Mouse (Mus musculus): ENCODE results near the gene Npy5r.

DNA sequence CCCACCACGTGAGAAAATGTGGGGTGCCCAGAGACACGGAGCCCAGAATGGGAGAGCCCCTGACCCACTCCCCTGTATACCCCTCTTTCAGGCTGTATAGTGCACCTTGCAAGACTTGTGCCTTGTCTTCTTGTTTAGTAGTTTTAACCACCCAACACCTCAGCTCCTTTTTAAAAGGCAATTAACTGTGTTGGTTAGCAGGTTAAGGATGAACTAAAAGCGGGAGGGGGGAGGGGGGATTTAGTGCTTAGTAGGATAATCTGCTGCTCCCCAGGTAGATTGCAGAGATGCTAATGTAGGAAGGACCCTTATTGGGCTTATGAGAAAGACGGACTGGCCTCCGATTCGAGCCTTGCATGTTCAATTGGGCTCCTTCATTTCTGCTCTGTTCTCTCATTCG is 10.1 kb upstream of the Npy5r start:
- TF ChIP-seq EP300 (IDR thresholded peaks at IDR 0.05; ENCODE audit: low read depth): no peak
- TF ChIP-seq CTCF (IDR thresholded peaks at IDR 0.05; ENCODE audit: low read depth): no peak

Measured in liver, postnatal 0 days (tissue).